Mouse (Mus musculus) CH12.LX (cell line): ENCODE measurements around the gene Appl1. TPM values are rescaled to one million over a fixed set of nuclear protein-coding genes. Genes with fewer than 3 reads are reported as not detected.

ENCODE experiments used
- DNase-seq: peaks from one replicate; pipeline ENCODE4 v3.0.0-alpha.2; 2013; ENCODE audit errors: extremely low read depth
- H3K27ac ChIP-seq: 2 replicates; pipeline ENCODE4 v1.5.1; 2012; ENCODE audit warnings: low read depth, mild to moderate bottlenecking, control low read depth, moderate library complexity; ENCODE audit not compliant: insufficient read depth
- H3K27me3 ChIP-seq: replicated peaks from 2 replicates; pipeline ENCODE3; 2012; ENCODE audit warnings: inconsistent platforms
- H3K36me3 ChIP-seq, 2 experiments: replicated peaks in 1 of 2; 2 replicates each; pipeline versions ENCODE3 to v1.6.1; 2012; ENCODE audit warnings: inconsistent platforms in 1 of 2, low read length in 1 of 2, mild to moderate bottlenecking in 1 of 2, mixed read lengths in 1 of 2, moderate library complexity in 1 of 2; ENCODE audit not compliant: control insufficient read depth in 1 of 2, insufficient read depth in 1 of 2
- H3K4me1 ChIP-seq, 2 experiments: 2 replicates each; pipeline ENCODE4 v1.6.1; 2012; ENCODE audit warnings: inconsistent platforms in 1 of 2, moderate library complexity in 1 of 2; ENCODE audit not compliant: insufficient read depth in 2 of 2, control insufficient read depth in 1 of 2
- H3K4me2 ChIP-seq: 2 replicates; pipeline ENCODE4 v1.6.1; 2012; ENCODE audit warnings: low read depth, mild to moderate bottlenecking, control low read depth; ENCODE audit not compliant: poor library complexity, insufficient read depth, severe bottlenecking
- H3K4me3 ChIP-seq, 3 experiments: fragments of 150-350 bp in 1 of 3; sonication (generic) in 1 of 3; replicated peaks in 1 of 3; 2 replicates each; pipeline versions ENCODE3 to v1.5.1; 2011 to 2012; ENCODE audit warnings: low read depth in 2 of 3, low read length in 2 of 3, mild to moderate bottlenecking in 2 of 3, moderate library complexity in 2 of 3, control low read depth in 1 of 3, improper control_type of control experiment in 1 of 3, inconsistent platforms in 1 of 3, mixed read lengths in 1 of 3; ENCODE audit not compliant: poor library complexity in 1 of 3
- H3K79me2 ChIP-seq: replicated peaks from 2 replicates; pipeline ENCODE4 v1.6.1; 2012; ENCODE audit warnings: mild to moderate bottlenecking, moderate library complexity; ENCODE audit not compliant: control insufficient read depth, poor library complexity, insufficient read depth, severe bottlenecking; ENCODE audit errors: extremely low read depth
- H3K9ac ChIP-seq: 2 replicates; pipeline ENCODE4 v1.6.1; 2012; ENCODE audit warnings: low read depth, mild to moderate bottlenecking, control low read depth, moderate library complexity; ENCODE audit not compliant: insufficient read depth
- H3K9me3 ChIP-seq: replicated peaks from 2 replicates; pipeline ENCODE3; 2012; ENCODE audit warnings: low read length, inconsistent platforms, mixed read lengths
- CHD1 ChIP-seq: IDR thresholded peaks from 2 replicates; pipeline ENCODE4 v1.6.1; 2012; ENCODE audit warnings: low read depth, low read length, improper control_type of control experiment, inconsistent platforms
- CTCF ChIP-seq, 2 experiments: IDR thresholded peaks in 1 of 2; conservative IDR thresholded peaks in 1 of 2; 2 replicates each; pipeline ENCODE4 v1.5.1; 2011 to 2012; ENCODE audit warnings: low read depth in 2 of 2, low read length in 2 of 2, improper control_type of control experiment in 1 of 2, inconsistent platforms in 1 of 2, mild to moderate bottlenecking in 1 of 2, moderate library complexity in 1 of 2
- HCFC1 ChIP-seq: IDR thresholded peaks from 2 replicates; pipeline ENCODE4 v1.6.1; 2012; ENCODE audit warnings: low read depth, mild to moderate bottlenecking, inconsistent platforms, low read length, improper control_type of control experiment
- IRF4 ChIP-seq: IDR thresholded peaks from 2 replicates; pipeline ENCODE4 v1.6.1; 2014; ENCODE audit warnings: low read depth, mild to moderate bottlenecking, inconsistent platforms, low read length, improper control_type of control experiment
- JUN ChIP-seq: IDR thresholded peaks from 2 replicates; pipeline ENCODE4 v1.6.1; 2011; ENCODE audit warnings: low read depth, mild to moderate bottlenecking, low read length, improper control_type of control experiment, moderate library complexity; ENCODE audit not compliant: insufficient read depth
- MAFK ChIP-seq: IDR thresholded peaks from 2 replicates; pipeline ENCODE4 v1.6.1; 2011; ENCODE audit warnings: low read length, improper control_type of control experiment; ENCODE audit not compliant: insufficient replicate concordance
- MAZ ChIP-seq: IDR thresholded peaks from 2 replicates; pipeline ENCODE4 v1.6.1; 2012; ENCODE audit warnings: low read depth, mild to moderate bottlenecking, inconsistent platforms, low read length, improper control_type of control experiment, moderate library complexity
- MXI1 ChIP-seq: IDR thresholded peaks from 2 replicates; pipeline ENCODE4 v1.6.1; 2011; ENCODE audit warnings: mild to moderate bottlenecking, low read depth, low read length, improper control_type of control experiment
- POLR2A ChIP-seq: IDR thresholded peaks from 2 replicates; pipeline ENCODE4 v1.6.1; 2011; ENCODE audit warnings: low read depth, mild to moderate bottlenecking, improper control_type of control experiment, low read length
- SIN3A ChIP-seq: IDR thresholded peaks from 2 replicates; pipeline ENCODE4 v1.6.1; 2012; ENCODE audit warnings: low read length, improper control_type of control experiment, inconsistent platforms
- TCF12 ChIP-seq: IDR thresholded peaks from 2 replicates; pipeline ENCODE4 v1.6.1; 2014; ENCODE audit warnings: low read depth, mild to moderate bottlenecking, inconsistent platforms, low read length, improper control_type of control experiment
- UBTF ChIP-seq: IDR thresholded peaks from 2 replicates; pipeline ENCODE4 v1.6.1; 2012; ENCODE audit warnings: low read depth, mild to moderate bottlenecking, inconsistent platforms, low read length, improper control_type of control experiment, moderate library complexity
- USF1 ChIP-seq: IDR thresholded peaks from 2 replicates; pipeline ENCODE4 v1.6.1; 2014; ENCODE audit warnings: low read depth, mild to moderate bottlenecking, inconsistent platforms, low read length, improper control_type of control experiment
- USF2 ChIP-seq: conservative IDR thresholded peaks from 2 replicates; pipeline ENCODE4 v1.6.1; 2011; ENCODE audit warnings: low read depth, low read length, improper control_type of control experiment
- ZMIZ1 ChIP-seq: IDR thresholded peaks from 2 replicates; pipeline ENCODE4 v1.6.1; 2012; ENCODE audit warnings: low read depth, mild to moderate bottlenecking, inconsistent platforms, low read length, improper control_type of control experiment
- dilution Hi-C: fragments of 300-500 bp; cut with MboI; formaldehyde crosslinking; loops from 2 replicates; pipeline ENCODE4 v1.14.3; 2020; ENCODE audit warnings: low sequenced_read_pairs; ENCODE audit not compliant: extremely low pct_unique_long_range_greater_than_20kb, extremely low pct_ligation_motif_present
- in situ Hi-C: fragments of 300-500 bp; cut with MboI; formaldehyde crosslinking; loops from 3 replicates; pipeline ENCODE4 v1.14.3; 2019; ENCODE audit warnings: low sequenced_read_pairs, low pct_ligation_motif_present, low pct_unique_long_range_greater_than_20kb, mixed read lengths
- polyA plus RNA-seq: library from polyadenylated mRNA; unstranded; fragments of >175 nt; gene quantifications from 2 replicates; pipeline ENCODE4 v1.2.1, GENCODE M21; 2012; ENCODE audit warnings: low read depth; ENCODE audit not compliant: insufficient read length
- total RNA-seq, 2 experiments: library from RNA; depleted of rRNA; stranded (reverse); fragments of 300-350 nt in 1 of 2; fragments of >200 nt in 1 of 2; gene quantifications; 2 replicates each; pipeline ENCODE4 v1.2.3; 2012 to 2014

Gene Appl1
- total and polyA plus RNA-seq, 3 experiments = 9.0 to 11.9 (median 11.0) TPM

DNA sequence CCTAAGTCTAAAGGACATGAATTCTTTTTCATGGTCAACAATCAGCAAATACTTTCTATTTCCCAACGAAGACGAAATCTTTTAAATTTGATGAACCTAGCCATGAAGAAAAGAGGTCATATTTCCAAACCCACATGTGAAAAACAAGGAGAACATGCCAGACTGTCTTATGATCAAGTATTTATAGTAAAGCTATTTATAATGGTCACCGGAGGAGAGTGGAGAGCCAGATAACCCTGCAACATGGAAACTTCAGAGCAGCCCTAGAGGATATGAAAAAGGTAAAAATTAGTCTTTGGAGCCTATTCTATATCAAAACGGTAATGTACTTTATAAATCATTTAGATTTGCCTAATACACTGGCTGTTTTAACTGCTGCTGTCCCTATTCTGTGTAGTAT lies 76.6 kb downstream of the Appl1 start, which contains the start of gene Asb14:
TSS of gene Asb14 (plus strand) at position 166 of the 400 bp plus-strand sequence.
- Histone ChIP-seq H3K36me3 (no peaks in the 10 kb centered on the region), H3K79me2 (no peaks in the 10 kb centered on the region), H3K4me1 (peaks cover 0 to 9% of the 10 kb centered on the region in 2 experiments; a peak in 2 of 4 replicates), H3K9ac (no peak within 1 kb of the TSS), H3K4me2 (no peak within 1 kb of the TSS), H3K27me3 (no peaks in the 10 kb centered on the region), H3K27ac (no peak within 1 kb of the TSS), H3K4me3 (no peak within 1 kb of the TSS), H3K9me3 (no peaks in the 10 kb centered on the region)
- no peak for DNase-seq
- dilution Hi-C loops = no loop called here
- no peak for TF ChIP-seq USF1
- no peak for TF ChIP-seq POLR2A
- no peak for TF ChIP-seq USF2
- no peak for TF ChIP-seq CHD1
- in situ Hi-C loops = no loop called here

DNA sequence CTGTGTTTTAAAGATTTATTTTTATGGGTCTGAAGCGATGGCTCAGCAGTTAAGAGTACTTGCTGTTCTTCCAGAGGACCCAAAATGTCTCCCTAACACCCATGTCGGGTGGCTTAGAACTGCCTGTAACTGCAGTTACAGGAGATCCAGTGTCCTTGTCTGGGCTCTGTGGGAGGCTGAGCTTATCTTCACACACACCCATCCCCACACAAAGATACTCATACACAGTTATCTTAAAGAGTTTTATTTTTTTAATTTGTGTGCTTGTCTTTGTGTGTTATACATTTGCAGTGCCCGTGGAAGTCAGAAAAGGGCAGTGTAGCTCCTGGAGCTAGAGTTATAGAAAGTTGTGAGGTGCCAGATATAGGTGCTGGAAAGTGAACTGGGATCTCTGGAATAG lies 80.3 kb downstream of the Appl1 start:
- Histone ChIP-seq H3K4me2 (no peak overlapping the region), H3K4me3 (no peak overlapping the region), H3K36me3 (no peaks in the 10 kb centered on the region), H3K9me3 (no peaks in the 10 kb centered on the region), H3K27ac (no peak overlapping the region), H3K4me1 (no peaks in the 10 kb centered on the region), H3K9ac (no peak overlapping the region), H3K27me3 (no peaks in the 10 kb centered on the region), H3K79me2 (no peaks in the 10 kb centered on the region)
- in situ Hi-C loops (no loop called here), dilution Hi-C loops (no loop called here)
- TF ChIP-seq MAFK (no peak), TCF12 (no peak)
- no peak for DNase-seq

DNA sequence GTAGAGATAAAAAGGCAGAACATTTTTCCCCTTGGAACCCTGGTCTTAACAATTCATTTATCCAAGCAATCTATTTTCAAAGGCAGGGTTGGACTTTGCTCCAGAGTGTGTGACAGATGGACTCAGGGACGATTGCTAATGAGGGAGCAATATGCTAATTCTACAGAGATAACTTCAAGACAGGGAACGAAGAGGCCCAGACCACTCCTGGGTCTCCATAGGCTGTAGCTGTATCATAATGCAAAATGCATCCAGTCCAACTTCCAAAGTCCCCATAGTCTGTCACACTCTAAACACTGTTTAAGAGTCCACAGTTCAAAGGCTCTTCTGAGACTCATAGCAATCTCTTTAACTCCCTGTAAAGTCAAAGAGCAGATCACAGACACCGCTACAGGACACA lies 83.8 kb downstream of the Appl1 start:
- TF ChIP-seq SIN3A = no peak
- TF ChIP-seq CTCF (conservative IDR thresholded peaks at IDR 0.05 in 1 of 2, IDR thresholded peaks at IDR 0.05 in 1 of 2; ENCODE audit: low read depth in 2 of 2, low read length in 2 of 2) = no peak
- no peak for TF ChIP-seq CHD1
- no peak for TF ChIP-seq ZMIZ1
- no peak for TF ChIP-seq POLR2A
- no peak for TF ChIP-seq UBTF
- TF ChIP-seq MXI1 = no peak
- no peak for TF ChIP-seq IRF4
- TF ChIP-seq MAZ = no peak
- no peak for TF ChIP-seq USF2
- no peak for TF ChIP-seq HCFC1
- TF ChIP-seq USF1 = no peak
- no peak for TF ChIP-seq JUN

More for the DNA sequence above, 83.8 kb downstream of the Appl1 start:
- no peak overlapping the region for H3K4me3 ChIP-seq
- H3K27ac ChIP-seq = no peak overlapping the region
- H3K4me1 ChIP-seq = no peaks in the 10 kb centered on the region
- no peak for DNase-seq
- H3K27me3 ChIP-seq = no peaks in the 10 kb centered on the region
- no peak overlapping the region for H3K4me2 ChIP-seq
- H3K9me3 ChIP-seq = no peaks in the 10 kb centered on the region
- in situ Hi-C loops = no loop called here
- H3K9ac ChIP-seq = no peak overlapping the region
- dilution Hi-C loops = no loop called here
- no peaks in the 10 kb centered on the region for H3K36me3 ChIP-seq
- no peaks in the 10 kb centered on the region for H3K79me2 ChIP-seq
